Mouse (Mus musculus) lung, adult 2 months (tissue): ENCODE results near the gene Dnah14.

Experiments
- CTCF ChIP-seq: fragments of 200-500 bp; IDR thresholded peaks from 2 replicates; pipeline ENCODE4 v1.5.1; 2011; ENCODE audit warnings: mild to moderate bottlenecking, low read length, control low read depth; ENCODE audit not compliant: insufficient read depth
- POLR2A ChIP-seq: fragments of 200-500 bp; IDR thresholded peaks from 2 replicates; pipeline ENCODE4 v1.6.1; 2011; ENCODE audit warnings: low read depth, mild to moderate bottlenecking, control low read depth, low read length, borderline replicate concordance; ENCODE audit errors: extremely low read depth

GRCm38 (mm10) chr1:181861181-181861902 is 285.0 kb downstream of the Dnah14 start:
- TF ChIP-seq CTCF (no peak), POLR2A (no peak)
